Mouse (Mus musculus) ES-Bruce4 (cell line): Measurements from ENCODE around the gene Ipo7. TPM values are rescaled to one million over a fixed set of nuclear protein-coding genes. Genes with fewer than 3 reads are reported as not detected.
A peak's percentile ranks its signal among the peaks of the same experiment; 100 is the strongest.

Experiments
- H3K27ac ChIP-seq: 2 replicates; pipeline ENCODE4 v1.5.1; 2012; ENCODE audit warnings: low read length, inconsistent platforms; ENCODE audit not compliant: insufficient read depth
- H3K27me3 ChIP-seq: 2 replicates; pipeline ENCODE4 v1.6.1; 2012; ENCODE audit warnings: mild to moderate bottlenecking, low read length, inconsistent platforms; ENCODE audit not compliant: control insufficient read depth, poor library complexity, insufficient read depth, severe bottlenecking
- H3K36me3 ChIP-seq: 2 replicates; pipeline ENCODE4 v1.6.1; 2012; ENCODE audit warnings: inconsistent platforms, mild to moderate bottlenecking, low read length, moderate library complexity; ENCODE audit not compliant: control insufficient read depth, poor library complexity, insufficient read depth, severe bottlenecking
- H3K4me1 ChIP-seq: one replicate; pipeline ENCODE4 v1.8.1; 2011; ENCODE audit warnings: low read length; ENCODE audit not compliant: control insufficient read depth, insufficient read depth
- H3K4me3 ChIP-seq: 2 replicates; pipeline ENCODE4 v1.5.1; 2011; ENCODE audit warnings: low read depth, mild to moderate bottlenecking, low read length
- H3K9ac ChIP-seq: 2 replicates; pipeline ENCODE4 v1.6.1; 2012; ENCODE audit warnings: low read depth, mild to moderate bottlenecking, inconsistent platforms; ENCODE audit not compliant: poor library complexity, severe bottlenecking
- H3K9me3 ChIP-seq: replicated peaks from 2 replicates; pipeline ENCODE4 v1.6.1; 2012; ENCODE audit warnings: mild to moderate bottlenecking, low read length, inconsistent platforms; ENCODE audit not compliant: control insufficient read depth, poor library complexity, insufficient read depth, severe bottlenecking
- CTCF ChIP-seq: IDR thresholded peaks from one replicate; pipeline ENCODE4 v1.8.1; 2011; ENCODE audit warnings: low read depth, low read length
- EP300 ChIP-seq: IDR thresholded peaks from 2 replicates; pipeline ENCODE4 v1.6.1; 2011; ENCODE audit warnings: low read depth, low read length; ENCODE audit not compliant: insufficient read depth
- POLR2A ChIP-seq: IDR thresholded peaks from one replicate; pipeline ENCODE4 v1.8.1; 2011; ENCODE audit warnings: low read length; ENCODE audit not compliant: insufficient read depth
- polyA plus RNA-seq: library from polyadenylated mRNA; stranded (reverse); fragments of >200 nt; gene quantifications from 2 replicates; pipeline ENCODE4 v1.2.4, GENCODE M21; 2011; ENCODE audit warnings: low read depth; ENCODE audit not compliant: missing spikeins, insufficient read depth, insufficient read length

Gene Ipo7
- polyA plus RNA-seq, 1 experiment: 281 TPM

- Histone ChIP-seq H3K9me3 (no peaks in the 10 kb centered on the region), H3K9ac (no peak overlapping the region), H3K4me3 (no peak overlapping the region), H3K27ac (no peak overlapping the region), H3K36me3 (no peaks in the 10 kb centered on the region), H3K4me1 (peaks cover 2% of the 10 kb centered on the region), H3K27me3 (no peaks in the 10 kb centered on the region)
- no peak for TF ChIP-seq CTCF
- TF ChIP-seq POLR2A: no peak
- no peak for TF ChIP-seq EP300
Observed at GRCm38 (mm10) chr7:110011417-110011816, 6.7 kb upstream of the Ipo7 start.

GRCm38 (mm10) chr7:110014272-110014671 is 3.8 kb upstream of the Ipo7 start:
- no peak overlapping the region for H3K4me3 ChIP-seq
- H3K36me3 ChIP-seq: no peaks in the 10 kb centered on the region
- H3K9me3 ChIP-seq: no peaks in the 10 kb centered on the region
- no peaks in the 10 kb centered on the region for H3K27me3 ChIP-seq
- TF ChIP-seq EP300 (no peak), POLR2A (no peak), CTCF (no peak)
- H3K27ac ChIP-seq: no peak overlapping the region
- no peak overlapping the region for H3K9ac ChIP-seq
- H3K4me1 ChIP-seq: peaks cover 2% of the 10 kb centered on the region

GRCm38 (mm10) chr7:110018631-110019482 is 783 bp downstream of the Ipo7 start:
- Histone ChIP-seq H3K36me3 (peaks cover 16% of the 10 kb centered on the region), H3K9me3 (no peaks in the 10 kb centered on the region), H3K4me1 (no peaks in the 10 kb centered on the region), H3K4me3 (peak overlapping the region; percentile 100), H3K27me3 (no peaks in the 10 kb centered on the region), H3K27ac (peak overlapping the region; percentile 60), H3K9ac (peak overlapping the region; percentile 97)
- no peak for TF ChIP-seq EP300
- no peak for TF ChIP-seq POLR2A
- no peak for TF ChIP-seq CTCF

GRCm38 (mm10) chr7:110023553-110023952 is 5.5 kb downstream of the Ipo7 start:
- H3K9me3 ChIP-seq: no peaks in the 10 kb centered on the region
- TF ChIP-seq EP300 (no peak), POLR2A (no peak), CTCF (no peak)
- H3K4me3 ChIP-seq: no peak overlapping the region
- H3K27ac ChIP-seq: no peak overlapping the region
- H3K4me1 ChIP-seq: no peaks in the 10 kb centered on the region
- peaks cover 52% of the 10 kb centered on the region for H3K36me3 ChIP-seq
- H3K9ac ChIP-seq: 0 out of 2 replicates have a peak overlapping the region, but pooled peaks have one; percentile 68
- H3K27me3 ChIP-seq: no peaks in the 10 kb centered on the region

GRCm38 (mm10) chr7:110026594-110026993 is 8.5 kb downstream of the Ipo7 start:
- H3K9me3 ChIP-seq: no peaks in the 10 kb centered on the region
- no peak overlapping the region for H3K9ac ChIP-seq
- no peak overlapping the region for H3K27ac ChIP-seq
- H3K4me3 ChIP-seq: no peak overlapping the region
- H3K36me3 ChIP-seq: peaks cover 67% of the 10 kb centered on the region
- no peaks in the 10 kb centered on the region for H3K27me3 ChIP-seq
- H3K4me1 ChIP-seq: no peaks in the 10 kb centered on the region
- TF ChIP-seq CTCF (no peak), POLR2A (no peak), EP300 (no peak)

GRCm38 (mm10) chr7:110028826-110029225 is 10.8 kb downstream of the Ipo7 start:
- H3K27me3 ChIP-seq: no peaks in the 10 kb centered on the region
- H3K4me1 ChIP-seq: no peaks in the 10 kb centered on the region
- no peak overlapping the region for H3K9ac ChIP-seq
- H3K9me3 ChIP-seq: no peaks in the 10 kb centered on the region
- no peak overlapping the region for H3K4me3 ChIP-seq
- H3K36me3 ChIP-seq: peaks cover 81% of the 10 kb centered on the region
- H3K27ac ChIP-seq: no peak overlapping the region
- TF ChIP-seq EP300 (no peak), CTCF (no peak), POLR2A (no peak)
